Mouse (Mus musculus): Measurements from ENCODE around the gene Sec16b. TPM values are rescaled to one million over a fixed set of nuclear protein-coding genes. Genes with fewer than 3 reads are reported as not detected.

The Sec16b gene
- polyA plus RNA-seq, 1 experiment, result 8.0 TPM

- TF ChIP-seq POLR2A (IDR thresholded peaks at IDR 0.05; ENCODE audit: borderline replicate concordance, extremely low read depth, low read depth, low read length), result no peak
- TF ChIP-seq CTCF (IDR thresholded peaks at IDR 0.05; ENCODE audit: insufficient read depth, low read length), result no peak
- H3K4me1 ChIP-seq (ENCODE audit: control insufficient read depth, insufficient read depth, low read length), result no peaks in the 10 kb centered on the region; the same call in 1 of the 2 replicates
- 59% methylated on average over 3 of the region's 3 CpGs for WGBS
- DNase-seq, result no peak
- H3K4me3 ChIP-seq (replicated peaks; ENCODE audit: extremely low read depth, low read depth, low read length), result no peak overlapping the region
Measured at GRCm38 (mm10) chr1:157549721-157550120, 43.2 kb downstream of the Sec16b start.

- Histone ChIP-seq H3K4me1 (ENCODE audit: control insufficient read depth, insufficient read depth, low read length) (peaks cover 3% of the 10 kb centered on the region; the same call in 1 of the 2 replicates), H3K4me3 (replicated peaks; ENCODE audit: extremely low read depth, low read depth, low read length) (no peak overlapping the region)
- peak; percentile 34 for DNase-seq
- 66% methylated on average over 7 of the region's 7 CpGs for WGBS
- TF ChIP-seq CTCF (IDR thresholded peaks at IDR 0.05; ENCODE audit: insufficient read depth, low read length) (peak; percentile 93), POLR2A (IDR thresholded peaks at IDR 0.05; ENCODE audit: borderline replicate concordance, extremely low read depth, low read depth, low read length) (no peak)
Measured at GRCm38 (mm10) chr1:157552749-157553451, 46.4 kb downstream of the Sec16b start.

- TF ChIP-seq CTCF (IDR thresholded peaks at IDR 0.05; ENCODE audit: insufficient read depth, low read length), result no peak
- no peak for TF ChIP-seq POLR2A (IDR thresholded peaks at IDR 0.05; ENCODE audit: borderline replicate concordance, extremely low read depth, low read depth, low read length)
- Histone ChIP-seq H3K4me3 (replicated peaks; ENCODE audit: extremely low read depth, low read depth, low read length) (no peak overlapping the region), H3K4me1 (ENCODE audit: control insufficient read depth, insufficient read depth, low read length) (peaks cover 3% of the 10 kb centered on the region; the same call in 1 of the 2 replicates)
- 39% methylated on average over 3 of the region's 3 CpGs for WGBS
- no peak for DNase-seq
Measured at GRCm38 (mm10) chr1:157554163-157554562, 47.6 kb downstream of the Sec16b start.

GRCm38 (mm10) chr1:157554686-157555530 is 48.4 kb downstream of the Sec16b start:
- TF ChIP-seq CTCF (IDR thresholded peaks at IDR 0.05; ENCODE audit: insufficient read depth, low read length), result no peak
- no peak for TF ChIP-seq POLR2A (IDR thresholded peaks at IDR 0.05; ENCODE audit: borderline replicate concordance, extremely low read depth, low read depth, low read length)
- H3K4me1 ChIP-seq (ENCODE audit: control insufficient read depth, insufficient read depth, low read length), result peaks cover 3% of the 10 kb centered on the region; the same call in 1 of the 2 replicates
- no peak overlapping the region for H3K4me3 ChIP-seq (replicated peaks; ENCODE audit: extremely low read depth, low read depth, low read length)
- no peak for DNase-seq
- 28% methylated on average over 27 of the region's 27 CpGs for WGBS

GRCm38 (mm10) chr1:157555738-157556137 is 49.2 kb downstream of the Sec16b start:
- peaks cover 5% of the 10 kb centered on the region; the same call in 1 of the 2 replicates for H3K4me1 ChIP-seq (ENCODE audit: control insufficient read depth, insufficient read depth, low read length)
- H3K4me3 ChIP-seq (replicated peaks; ENCODE audit: extremely low read depth, low read depth, low read length), result no peak overlapping the region
- 73% methylated on average over 10 of the region's 10 CpGs for WGBS
- DNase-seq, result no peak
- TF ChIP-seq POLR2A (IDR thresholded peaks at IDR 0.05; ENCODE audit: borderline replicate concordance, extremely low read depth, low read depth, low read length) (no peak), CTCF (IDR thresholded peaks at IDR 0.05; ENCODE audit: insufficient read depth, low read length) (no peak)

GRCm38 (mm10) chr1:157556439-157556838 is 49.9 kb downstream of the Sec16b start:
- no peak for TF ChIP-seq POLR2A (IDR thresholded peaks at IDR 0.05; ENCODE audit: borderline replicate concordance, extremely low read depth, low read depth, low read length)
- TF ChIP-seq CTCF (IDR thresholded peaks at IDR 0.05; ENCODE audit: insufficient read depth, low read length), result no peak
- WGBS, result 70% methylated on average over 5 of the region's 5 CpGs
- DNase-seq, result no peak
- peaks cover 5% of the 10 kb centered on the region; the same call in 1 of the 2 replicates for H3K4me1 ChIP-seq (ENCODE audit: control insufficient read depth, insufficient read depth, low read length)
- H3K4me3 ChIP-seq (replicated peaks; ENCODE audit: extremely low read depth, low read depth, low read length), result no peak overlapping the region

GRCm38 (mm10) chr1:157558145-157558544 is 51.6 kb downstream of the Sec16b start:
- no peak for TF ChIP-seq POLR2A (IDR thresholded peaks at IDR 0.05; ENCODE audit: borderline replicate concordance, extremely low read depth, low read depth, low read length)
- no peak for TF ChIP-seq CTCF (IDR thresholded peaks at IDR 0.05; ENCODE audit: insufficient read depth, low read length)
- DNase-seq, result no peak
- 69% methylated on average over 5 of the region's 5 CpGs for WGBS
- Histone ChIP-seq H3K4me1 (ENCODE audit: control insufficient read depth, insufficient read depth, low read length) (peaks cover 5% of the 10 kb centered on the region; the same call in 1 of the 2 replicates), H3K4me3 (replicated peaks; ENCODE audit: extremely low read depth, low read depth, low read length) (no peak overlapping the region)

GRCm38 (mm10) chr1:157559986-157560385 is 53.5 kb downstream of the Sec16b start:
- TF ChIP-seq POLR2A (IDR thresholded peaks at IDR 0.05; ENCODE audit: borderline replicate concordance, extremely low read depth, low read depth, low read length), result no peak
- TF ChIP-seq CTCF (IDR thresholded peaks at IDR 0.05; ENCODE audit: insufficient read depth, low read length), result no peak
- peaks cover 3% of the 10 kb centered on the region; the same call in 1 of the 2 replicates for H3K4me1 ChIP-seq (ENCODE audit: control insufficient read depth, insufficient read depth, low read length)
- no peak for DNase-seq
- H3K4me3 ChIP-seq (replicated peaks; ENCODE audit: extremely low read depth, low read depth, low read length), result no peak overlapping the region
- WGBS, result 73% methylated on average over 6 of the region's 6 CpGs

- TF ChIP-seq POLR2A (IDR thresholded peaks at IDR 0.05; ENCODE audit: borderline replicate concordance, extremely low read depth, low read depth, low read length), result no peak
- TF ChIP-seq CTCF (IDR thresholded peaks at IDR 0.05; ENCODE audit: insufficient read depth, low read length), result peak; percentile 77
- no peak for DNase-seq
- 20% methylated on average over 8 of the region's 8 CpGs for WGBS
- Histone ChIP-seq H3K4me3 (replicated peaks; ENCODE audit: extremely low read depth, low read depth, low read length) (no peak overlapping the region), H3K4me1 (ENCODE audit: control insufficient read depth, insufficient read depth, low read length) (0 out of 2 replicates have a peak, but pooled peaks cover 2% of the 10 kb centered on the region)
Measured at GRCm38 (mm10) chr1:157560654-157561386, 54.3 kb downstream of the Sec16b start.
